ENCODE assay signal across 11 mouse cellular contexts in the genomic region with DNA sequence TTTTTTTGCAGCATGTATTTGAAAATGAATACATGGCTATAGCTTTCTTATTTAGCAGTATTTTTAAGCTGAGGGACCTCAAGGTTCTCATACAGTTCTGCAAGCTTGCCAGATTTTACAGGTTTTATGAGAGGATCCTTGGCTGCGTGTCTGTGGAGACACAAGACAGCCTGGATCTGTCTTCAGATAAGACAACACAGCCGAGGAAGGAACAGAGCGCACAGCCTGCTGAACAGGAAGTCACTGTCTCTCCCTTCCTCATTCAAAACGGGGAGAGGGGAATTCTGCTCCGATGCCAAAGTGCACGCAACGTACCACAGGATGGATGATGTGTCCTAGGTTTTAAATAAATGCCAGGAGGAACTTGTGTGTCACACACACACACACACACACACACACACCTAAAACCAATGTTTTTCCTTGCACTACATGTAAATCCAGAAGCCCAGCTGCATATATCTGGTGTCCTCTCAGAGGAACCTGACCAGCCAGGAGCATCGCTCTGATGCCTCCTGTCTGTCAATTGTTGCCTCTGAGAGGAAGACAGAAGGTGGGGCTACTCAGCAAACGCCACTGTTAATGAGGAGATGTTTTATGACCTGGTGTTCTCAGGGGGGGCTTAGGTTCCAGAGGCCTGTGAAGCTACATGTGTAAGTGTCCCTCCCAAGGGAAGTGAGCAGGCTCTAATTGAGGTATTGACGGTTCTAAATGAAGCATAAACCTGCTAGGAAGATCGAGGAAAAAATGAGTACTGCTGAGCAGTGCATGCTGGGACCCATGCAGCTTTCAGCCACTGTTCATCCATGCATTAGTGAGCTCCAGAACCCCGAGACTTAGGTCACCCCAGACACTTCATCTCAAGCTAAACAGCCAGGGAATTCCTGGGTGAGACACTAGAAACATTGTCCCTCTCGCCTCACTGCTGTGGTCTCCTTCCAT.
DNase-seq lines count a peak whose midpoint lies in the region; ATAC-seq lines count a peak whose summit lies in the region.
"Had no signal": no experiment of that assay in that cellular context is flagged by ENCODE, and none has a peak within 500 bp of the region (broad histone marks: within the 10 kb centered on the region; RNA-seq: fewer than 3 reads in every experiment).

No protein-coding gene starts in this region.

- H3K4me2 ChIP-seq in kidney, embryonic 16.5 days (replicated peaks; ENCODE audit: low read depth, low read length) = no peak overlapping the region
- H3K4me2 ChIP-seq in midbrain, embryonic 11.5 days = no peak overlapping the region

- WGBS in kidney, embryonic 16.5 days = 23% methylated on average over 13 of the region's 13 CpGs
- WGBS in midbrain, embryonic 11.5 days = 76% methylated on average over 13 of the region's 13 CpGs

- H3K27me3 ChIP-seq in kidney, embryonic 16.5 days (ENCODE audit: insufficient read depth, low read length) = no peaks in the 10 kb centered on the region
- H3K27me3 ChIP-seq in midbrain, embryonic 11.5 days (ENCODE audit: control insufficient read depth, insufficient read depth, low read length) = no peaks in the 10 kb centered on the region

- no peak for DNase-seq in kidney, adult 18-20 months
- peak; percentile 8 for DNase-seq in urinary bladder, postnatal 14 days (ENCODE audit: low spot score)
- DNase-seq in urinary bladder, postnatal 36 days (ENCODE audit: low spot score in 2 of 2) = no peak
- DNase-seq in midbrain, embryonic 11.5 days (ENCODE audit: low spot score, missing footprints) = peak; percentile 56
- peak; percentile 32 for DNase-seq in retina, postnatal 1 day
- DNase-seq in spleen, postnatal 36 days (ENCODE audit: low spot score in 2 of 2) = no peak
- DNase-seq: adrenal gland, postnatal 14 days; cerebellum, adult 11-12 months had no signal

- no peak overlapping the region for H3K9ac ChIP-seq in kidney, embryonic 16.5 days (replicated peaks; ENCODE audit: low read length)
- no peak overlapping the region for H3K9ac ChIP-seq in midbrain, embryonic 11.5 days (ENCODE audit: low read length)

- no peaks in the 10 kb centered on the region for H3K9me3 ChIP-seq in kidney, embryonic 16.5 days (ENCODE audit: low read length)
- H3K9me3 ChIP-seq in midbrain, embryonic 11.5 days (ENCODE audit: control insufficient read depth, low read length) = no peaks in the 10 kb centered on the region

- ATAC-seq in kidney, embryonic 16.5 days (ENCODE audit: low FRiP score, low TSS enrichment) = 0 out of 2 replicates have a peak, but pooled peaks have one; percentile 27
- 0 out of 2 replicates have a peak, but pooled peaks have one; percentile 22 for ATAC-seq in midbrain, embryonic 11.5 days (ENCODE audit: low FRiP score)
- no peak for ATAC-seq in megakaryocyte, adult 5-6 weeks (ENCODE audit: poor library complexity, severe bottlenecking)

- no peak overlapping the region for H3K4me3 ChIP-seq in kidney, embryonic 16.5 days (ENCODE audit: low read length)
- H3K4me3 ChIP-seq in midbrain, embryonic 11.5 days (ENCODE audit: low read depth, low read length) = no peak overlapping the region

- H3K4me1 ChIP-seq in kidney, embryonic 16.5 days (ENCODE audit: insufficient read depth, low read length) = no peaks in the 10 kb centered on the region
- H3K4me1 ChIP-seq in midbrain, embryonic 11.5 days (ENCODE audit: control insufficient read depth, insufficient read depth, low read length) = peaks cover 7% of the 10 kb centered on the region

- no peaks in the 10 kb centered on the region for H3K36me3 ChIP-seq in kidney, embryonic 16.5 days (ENCODE audit: insufficient read depth, low read length)
- H3K36me3 ChIP-seq in midbrain, embryonic 11.5 days (ENCODE audit: control insufficient read depth, insufficient read depth, low read length) = no peaks in the 10 kb centered on the region

- H3K27ac ChIP-seq in kidney, embryonic 16.5 days (ENCODE audit: low read length) = no peak overlapping the region
- no peak overlapping the region for H3K27ac ChIP-seq in midbrain, embryonic 11.5 days (ENCODE audit: low read depth, low read length)
- H3K27ac ChIP-seq: macrophage had no signal

Comparison
In these comparisons a context has a peak if more than half of its experiments do, and no peak if none do; other contexts are left out.
1. DNase-seq: peak in urinary bladder, postnatal 14 days (single experiment), midbrain, embryonic 11.5 days (single experiment) and retina, postnatal 1 day (single experiment); none in kidney, adult 18-20 months (single experiment), urinary bladder, postnatal 36 days (0 of 2) and spleen, postnatal 36 days (0 of 2).